Mouse (Mus musculus): ENCODE results near the gene Pcgf5. TPM values are rescaled to one million over a fixed set of nuclear protein-coding genes. Genes with fewer than 3 reads are reported as not detected.

Pcgf5 gene
- polyA plus RNA-seq, 1 experiment from 2014 or later, result 53.7 TPM

DNA sequence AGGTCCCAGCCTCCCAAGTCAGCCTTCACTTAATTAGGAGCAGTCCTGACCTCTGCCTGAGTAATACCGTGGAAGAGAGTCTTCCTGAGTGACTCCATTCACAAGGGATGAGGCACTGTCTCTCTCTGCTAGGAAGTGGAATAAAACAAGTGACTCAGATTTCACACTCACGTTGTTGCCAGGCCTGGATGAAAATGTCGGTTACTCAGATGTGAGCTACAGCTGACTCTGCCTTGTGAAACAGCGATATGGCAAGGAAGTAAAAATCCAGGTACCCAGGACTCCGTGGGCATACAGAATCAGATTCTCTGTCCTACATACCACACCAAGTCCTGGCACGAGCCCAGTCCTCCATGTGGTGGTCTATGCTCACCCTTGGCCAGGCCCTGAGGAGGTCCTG, 142.8 kb downstream of the Pcgf5 start:
- Histone ChIP-seq H3K36me3 (ENCODE audit: control insufficient read depth, insufficient read depth, low read length) (no peaks in the 10 kb centered on the region), H3K27me3 (ENCODE audit: control insufficient read depth, insufficient read depth, low read length) (no peaks in the 10 kb centered on the region), H3K27ac (replicated peaks in 1 of 2; ENCODE audit: control insufficient read depth in 1 of 2, insufficient read depth in 1 of 2, low read depth in 2 of 2, low read length in 2 of 2) (no peak overlapping the region), H3K4me3 (ENCODE audit: control insufficient read depth in 1 of 2, insufficient read depth in 1 of 2, low read depth in 1 of 2, low read length in 2 of 2) (no peak overlapping the region), H3K9me3 (ENCODE audit: control insufficient read depth, low read length) (peaks cover 4% of the 10 kb centered on the region; the same call in 1 of the 2 replicates), H3K4me1 (ENCODE audit: control insufficient read depth in 2 of 2, insufficient read depth in 2 of 2, low read length in 2 of 2) (no peaks in the 10 kb centered on the region), H3K9ac (ENCODE audit: low read length) (no peak overlapping the region), H3K4me2 (ENCODE audit: low read length) (no peak overlapping the region)
- ATAC-seq (ENCODE audit: insufficient number of reproducible peaks, insufficient read depth, low FRiP score, low read depth), result no peak
- WGBS, result 75% methylated on average over 6 of the region's 6 CpGs

- Histone ChIP-seq H3K4me1 (ENCODE audit: control insufficient read depth in 2 of 2, insufficient read depth in 2 of 2, low read length in 2 of 2) (peaks cover 0 to 4% of the 10 kb centered on the region in 2 experiments; a peak in 1 of 4 replicates), H3K9me3 (ENCODE audit: control insufficient read depth, low read length) (no peaks in the 10 kb centered on the region), H3K9ac (ENCODE audit: low read length) (no peak overlapping the region), H3K4me2 (ENCODE audit: low read length) (no peak overlapping the region), H3K4me3 (ENCODE audit: control insufficient read depth in 1 of 2, insufficient read depth in 1 of 2, low read depth in 1 of 2, low read length in 2 of 2) (no peak overlapping the region), H3K36me3 (ENCODE audit: control insufficient read depth, insufficient read depth, low read length) (no peaks in the 10 kb centered on the region), H3K27me3 (ENCODE audit: control insufficient read depth, insufficient read depth, low read length) (no peaks in the 10 kb centered on the region), H3K27ac (replicated peaks in 1 of 2; ENCODE audit: control insufficient read depth in 1 of 2, insufficient read depth in 1 of 2, low read depth in 2 of 2, low read length in 2 of 2) (no peak overlapping the region)
- no peak for ATAC-seq (ENCODE audit: insufficient number of reproducible peaks, insufficient read depth, low FRiP score, low read depth)
- WGBS, result 48% methylated on average over 3 of the region's 3 CpGs
These were observed 147.4 kb downstream of the Pcgf5 start for GRCm38 (mm10) chr19:36495555-36495954.

DNA sequence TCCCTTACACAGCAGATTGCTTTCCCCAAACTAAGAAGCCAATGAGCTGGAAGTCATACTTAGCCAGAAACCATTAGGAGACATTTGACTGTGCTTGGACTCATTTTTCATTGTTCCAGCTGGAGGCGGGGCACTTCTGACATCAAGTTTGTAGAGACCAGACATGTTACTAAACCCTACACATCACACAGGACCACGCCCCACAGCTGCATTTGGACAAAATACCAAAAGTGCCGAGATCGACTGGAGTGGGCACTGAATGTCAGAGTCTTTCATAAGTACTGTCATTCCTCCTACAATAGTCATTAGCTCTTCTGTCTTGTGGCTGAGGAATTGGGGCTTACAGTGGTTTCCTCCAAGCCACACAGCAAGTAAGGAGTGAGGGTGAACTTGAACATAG, 148.4 kb downstream of the Pcgf5 start:
- 83% methylated on average over 4 of the region's 4 CpGs for WGBS
- Histone ChIP-seq H3K27ac (replicated peaks in 1 of 2; ENCODE audit: control insufficient read depth in 1 of 2, insufficient read depth in 1 of 2, low read depth in 2 of 2, low read length in 2 of 2) (no peak overlapping the region), H3K4me2 (ENCODE audit: low read length) (no peak overlapping the region)

DNA sequence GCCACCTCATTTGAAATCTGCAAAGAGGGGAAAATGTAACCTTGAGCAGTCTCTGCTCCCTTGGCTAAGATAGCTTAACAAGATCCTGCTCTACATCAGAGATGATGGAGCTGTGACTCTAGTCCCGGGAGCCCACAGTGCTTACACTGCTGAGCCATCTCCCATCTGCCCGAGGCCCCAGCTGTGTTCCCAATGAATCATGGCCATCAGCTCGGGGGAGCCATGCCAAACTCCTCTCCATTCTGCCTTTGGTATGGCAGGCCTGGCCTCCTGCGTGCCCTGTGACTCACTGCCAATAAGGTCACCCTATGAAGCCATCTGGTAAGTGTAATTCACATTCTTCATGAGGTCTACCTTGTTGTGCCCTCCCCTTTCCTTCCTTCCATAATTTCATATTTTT, 149.0 kb downstream of the Pcgf5 start:
- H3K4me1 ChIP-seq (ENCODE audit: control insufficient read depth in 2 of 2, insufficient read depth in 2 of 2, low read length in 2 of 2), result peaks cover 0 to 4% of the 10 kb centered on the region in 2 experiments; a peak in 1 of 4 replicates
- 77% methylated on average over 4 of the region's 4 CpGs for WGBS
- H3K36me3 ChIP-seq (ENCODE audit: control insufficient read depth, insufficient read depth, low read length), result no peaks in the 10 kb centered on the region
- no peak overlapping the region for H3K9ac ChIP-seq (ENCODE audit: low read length)
- no peak for ATAC-seq (ENCODE audit: insufficient number of reproducible peaks, insufficient read depth, low FRiP score, low read depth)
- no peaks in the 10 kb centered on the region for H3K27me3 ChIP-seq (ENCODE audit: control insufficient read depth, insufficient read depth, low read length)
- H3K4me3 ChIP-seq (ENCODE audit: control insufficient read depth in 1 of 2, insufficient read depth in 1 of 2, low read depth in 1 of 2, low read length in 2 of 2), result no peak overlapping the region
- H3K4me2 ChIP-seq (ENCODE audit: low read length), result no peak overlapping the region
- no peak overlapping the region for H3K27ac ChIP-seq (replicated peaks in 1 of 2; ENCODE audit: control insufficient read depth in 1 of 2, insufficient read depth in 1 of 2, low read depth in 2 of 2, low read length in 2 of 2)
- no peaks in the 10 kb centered on the region for H3K9me3 ChIP-seq (ENCODE audit: control insufficient read depth, low read length)

More for the DNA sequence above, 148.4 kb downstream of the Pcgf5 start:
- H3K27me3 ChIP-seq (ENCODE audit: control insufficient read depth, insufficient read depth, low read length), result no peaks in the 10 kb centered on the region
- no peak for ATAC-seq (ENCODE audit: insufficient number of reproducible peaks, insufficient read depth, low FRiP score, low read depth)
- H3K9ac ChIP-seq (ENCODE audit: low read length), result no peak overlapping the region
- H3K4me3 ChIP-seq (ENCODE audit: control insufficient read depth in 1 of 2, insufficient read depth in 1 of 2, low read depth in 1 of 2, low read length in 2 of 2), result no peak overlapping the region
- no peaks in the 10 kb centered on the region for H3K9me3 ChIP-seq (ENCODE audit: control insufficient read depth, low read length)
- H3K4me1 ChIP-seq (ENCODE audit: control insufficient read depth in 2 of 2, insufficient read depth in 2 of 2, low read length in 2 of 2), result peaks cover 0 to 4% of the 10 kb centered on the region in 2 experiments; a peak in 1 of 4 replicates
- H3K36me3 ChIP-seq (ENCODE audit: control insufficient read depth, insufficient read depth, low read length), result no peaks in the 10 kb centered on the region

DNA sequence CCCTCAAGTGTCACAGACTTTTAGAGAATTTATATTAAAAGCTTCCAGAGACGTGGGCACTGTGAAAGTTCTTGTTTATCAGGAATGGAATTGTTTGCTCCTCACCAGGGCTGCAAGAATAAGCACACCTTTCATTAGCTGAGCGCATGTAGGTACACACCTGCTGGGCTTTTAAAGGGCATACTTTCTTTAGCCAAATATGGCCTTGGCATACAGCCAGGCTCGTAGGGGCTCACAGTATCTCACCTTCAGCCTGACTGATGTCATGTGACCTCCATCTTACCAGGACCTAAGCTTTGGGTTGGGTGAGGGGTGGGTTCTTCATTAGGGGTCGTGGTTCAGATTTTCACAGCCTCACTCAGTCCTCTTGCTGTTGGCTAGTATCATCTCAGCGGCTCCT, 149.6 kb downstream of the Pcgf5 start:
- 60% methylated on average over 5 of the region's 5 CpGs for WGBS
- Histone ChIP-seq H3K27me3 (ENCODE audit: control insufficient read depth, insufficient read depth, low read length) (no peaks in the 10 kb centered on the region), H3K4me1 (ENCODE audit: control insufficient read depth in 2 of 2, insufficient read depth in 2 of 2, low read length in 2 of 2) (peaks cover 0 to 4% of the 10 kb centered on the region in 2 experiments; a peak in 1 of 4 replicates), H3K36me3 (ENCODE audit: control insufficient read depth, insufficient read depth, low read length) (no peaks in the 10 kb centered on the region), H3K9me3 (ENCODE audit: control insufficient read depth, low read length) (no peaks in the 10 kb centered on the region), H3K27ac (replicated peaks in 1 of 2; ENCODE audit: control insufficient read depth in 1 of 2, insufficient read depth in 1 of 2, low read depth in 2 of 2, low read length in 2 of 2) (no peak overlapping the region), H3K4me3 (ENCODE audit: control insufficient read depth in 1 of 2, insufficient read depth in 1 of 2, low read depth in 1 of 2, low read length in 2 of 2) (no peak overlapping the region), H3K9ac (ENCODE audit: low read length) (no peak overlapping the region), H3K4me2 (ENCODE audit: low read length) (no peak overlapping the region)
- ATAC-seq (ENCODE audit: insufficient number of reproducible peaks, insufficient read depth, low FRiP score, low read depth), result no peak

DNA sequence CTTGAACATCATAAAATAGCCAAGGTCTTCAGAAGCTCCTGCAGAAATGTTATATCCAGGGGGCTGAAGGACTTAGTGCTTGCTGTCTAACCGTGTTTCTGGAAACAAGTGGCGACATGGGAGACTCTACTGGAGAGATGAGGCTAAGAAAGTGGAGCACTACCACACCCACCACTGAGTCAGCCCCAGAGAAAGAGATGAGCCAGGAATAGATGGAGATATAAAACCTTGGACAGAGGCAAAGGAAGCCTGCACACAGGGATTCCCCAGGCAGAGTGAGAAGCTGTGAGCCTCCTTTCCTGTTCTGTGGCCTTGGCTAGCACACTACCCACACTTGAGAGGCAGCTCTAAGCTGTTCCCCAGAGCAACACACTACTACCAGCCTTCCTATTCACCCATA, 156.6 kb downstream of the Pcgf5 start:
- no peaks in the 10 kb centered on the region for H3K27me3 ChIP-seq (ENCODE audit: control insufficient read depth, insufficient read depth, low read length)
- no peak overlapping the region for H3K4me2 ChIP-seq (ENCODE audit: low read length)
- H3K9me3 ChIP-seq (ENCODE audit: control insufficient read depth, low read length), result no peaks in the 10 kb centered on the region
- no peaks in the 10 kb centered on the region for H3K36me3 ChIP-seq (ENCODE audit: control insufficient read depth, insufficient read depth, low read length)
- no peak overlapping the region for H3K4me3 ChIP-seq (ENCODE audit: control insufficient read depth in 1 of 2, insufficient read depth in 1 of 2, low read depth in 1 of 2, low read length in 2 of 2)
- H3K9ac ChIP-seq (ENCODE audit: low read length), result no peak overlapping the region
- no peaks in the 10 kb centered on the region for H3K4me1 ChIP-seq (ENCODE audit: control insufficient read depth in 2 of 2, insufficient read depth in 2 of 2, low read length in 2 of 2)
- 81% methylated on average over 2 of the region's 2 CpGs for WGBS
- H3K27ac ChIP-seq (replicated peaks in 1 of 2; ENCODE audit: control insufficient read depth in 1 of 2, insufficient read depth in 1 of 2, low read depth in 2 of 2, low read length in 2 of 2), result no peak overlapping the region
- ATAC-seq (ENCODE audit: insufficient number of reproducible peaks, insufficient read depth, low FRiP score, low read depth), result no peak

Other genes starting within 250 kb of the Pcgf5 start
- gene Ankrd1, start 228.2 kb upstream of the Pcgf5 start, polyA plus RNA-seq (2014; fragmentation: Nextera tagmentation; extraction: Ambion mirVana), result 420 and 520 TPM in 2 replicates
- gene Hectd2, start 206.3 kb downstream of the Pcgf5 start, polyA plus RNA-seq (2014; fragmentation: Nextera tagmentation; extraction: Ambion mirVana), result 6.8 and 8.9 TPM in 2 replicates